Mouse (Mus musculus) liver, embryonic 14.5 days (tissue): ENCODE measurements around the gene Morf4l2.

Experiments used
- CTCF ChIP-seq: IDR thresholded peaks from 2 replicates; pipeline ENCODE4 v1.5.1; 2016; ENCODE audit warnings: antibody characterized with exemption, low read depth, control low read depth
- EP300 ChIP-seq: IDR thresholded peaks from 2 replicates; pipeline ENCODE4 v1.6.1; 2016; ENCODE audit warnings: antibody characterized with exemption, low read depth

GRCm38 (mm10) chrX:136692294-136692675 lies 51.2 kb downstream of the Morf4l2 start:
- TF ChIP-seq CTCF (no peak), EP300 (no peak)
